Mouse (Mus musculus) brown adipose tissue, adult 24 weeks (tissue): ENCODE results near the gene Mrps35. TPM values are rescaled to one million over a fixed set of nuclear protein-coding genes. Genes with fewer than 3 reads are reported as not detected.

ENCODE experiments used
- H3K27ac ChIP-seq: fragments of 200-500 bp; replicated peaks from 2 replicates; pipeline ENCODE4 v1.5.1; 2012; ENCODE audit warnings: low read depth, mild to moderate bottlenecking, low read length
- H3K4me1 ChIP-seq: fragments of 200-500 bp; 2 replicates; pipeline ENCODE4 v1.6.1; 2012; ENCODE audit warnings: low read length, mixed read lengths; ENCODE audit not compliant: control insufficient read depth, insufficient read depth, insufficient read length
- H3K4me3 ChIP-seq: fragments of 200-500 bp; 2 replicates; pipeline ENCODE4 v1.5.1; 2012; ENCODE audit warnings: low read depth, mild to moderate bottlenecking, low read length, moderate library complexity; ENCODE audit not compliant: insufficient read depth
- polyA plus RNA-seq: library from polyadenylated mRNA; stranded (reverse); fragments of >200 nt; gene quantifications from 2 replicates; pipeline ENCODE4 v1.2.4, GENCODE M21; 2012; ENCODE audit not compliant: missing spikeins, insufficient read depth, insufficient read length

The Mrps35 gene
- polyA plus RNA-seq, 1 experiment = 236 TPM

GRCm38 (mm10) chr6:147018364-147018763 is 24.2 kb upstream of the Mrps35 start:
- Histone ChIP-seq H3K27ac (no peak overlapping the region), H3K4me1 (peaks cover 1% of the 10 kb centered on the region; the same call in 1 of the 2 replicates), H3K4me3 (no peak overlapping the region)

DNA sequence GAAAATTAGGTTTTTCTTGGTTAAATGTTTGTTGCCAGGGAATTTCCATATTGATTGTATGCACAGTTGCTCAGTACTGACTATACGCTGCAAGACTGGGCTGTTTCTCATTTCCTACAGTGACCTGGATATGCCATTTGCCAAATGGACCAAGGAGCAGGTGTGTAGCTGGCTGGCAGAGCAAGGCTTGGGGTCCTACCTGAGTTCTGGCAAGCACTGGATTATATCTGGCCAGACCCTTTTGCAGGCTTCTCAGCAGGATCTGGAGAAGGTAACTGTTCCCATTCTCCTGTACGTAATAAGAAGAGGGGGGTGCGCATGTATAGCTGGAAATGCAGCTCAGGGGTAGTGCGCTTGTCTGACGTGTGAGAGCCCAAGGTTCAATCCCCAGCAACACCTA is 21.4 kb upstream of the Mrps35 start:
- H3K27ac ChIP-seq = no peak overlapping the region
- H3K4me3 ChIP-seq = no peak overlapping the region
- H3K4me1 ChIP-seq = peaks cover 5% of the 10 kb centered on the region; the same call in 1 of the 2 replicates

GRCm38 (mm10) chr6:147022375-147023132 is 20.0 kb upstream of the Mrps35 start:
- no peak overlapping the region for H3K27ac ChIP-seq
- peaks cover 5% of the 10 kb centered on the region; the same call in 1 of the 2 replicates for H3K4me1 ChIP-seq
- H3K4me3 ChIP-seq = no peak overlapping the region

- H3K4me1 ChIP-seq = peaks cover 5% of the 10 kb centered on the region; the same call in 1 of the 2 replicates
- H3K27ac ChIP-seq = no peak overlapping the region
- no peak overlapping the region for H3K4me3 ChIP-seq
These were observed 19.5 kb upstream of the Mrps35 start for GRCm38 (mm10) chr6:147023133-147023395.

- H3K4me3 ChIP-seq = no peak overlapping the region
These were observed 19.0 kb upstream of the Mrps35 start for GRCm38 (mm10) chr6:147023568-147023967.

DNA sequence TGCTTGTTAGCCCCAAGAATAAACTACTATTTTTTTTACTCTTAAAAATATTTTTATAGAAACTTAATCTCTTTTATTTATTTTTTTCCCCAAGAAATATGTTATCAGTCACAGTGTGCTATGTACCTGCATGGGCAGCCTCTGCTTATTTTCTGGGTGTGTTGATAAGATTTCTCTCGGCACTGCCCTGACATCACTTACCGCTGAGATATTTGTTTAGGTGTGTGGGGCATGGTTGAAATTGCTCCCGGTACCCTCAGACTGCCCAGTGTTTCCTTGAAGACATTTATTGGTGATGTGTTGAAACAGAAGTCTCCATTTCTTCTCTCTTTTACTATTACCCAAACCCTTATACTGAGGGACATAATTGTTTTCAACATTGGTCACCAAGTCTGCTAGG is 17.8 kb upstream of the Mrps35 start:
- Histone ChIP-seq H3K27ac (no peak overlapping the region), H3K4me1 (peaks cover 5% of the 10 kb centered on the region; the same call in 1 of the 2 replicates), H3K4me3 (no peak overlapping the region)

More at GRCm38 (mm10) chr6:147023568-147023967, 19.0 kb upstream of the Mrps35 start:
- Histone ChIP-seq H3K27ac (no peak overlapping the region), H3K4me1 (peaks cover 5% of the 10 kb centered on the region; the same call in 1 of the 2 replicates)

DNA sequence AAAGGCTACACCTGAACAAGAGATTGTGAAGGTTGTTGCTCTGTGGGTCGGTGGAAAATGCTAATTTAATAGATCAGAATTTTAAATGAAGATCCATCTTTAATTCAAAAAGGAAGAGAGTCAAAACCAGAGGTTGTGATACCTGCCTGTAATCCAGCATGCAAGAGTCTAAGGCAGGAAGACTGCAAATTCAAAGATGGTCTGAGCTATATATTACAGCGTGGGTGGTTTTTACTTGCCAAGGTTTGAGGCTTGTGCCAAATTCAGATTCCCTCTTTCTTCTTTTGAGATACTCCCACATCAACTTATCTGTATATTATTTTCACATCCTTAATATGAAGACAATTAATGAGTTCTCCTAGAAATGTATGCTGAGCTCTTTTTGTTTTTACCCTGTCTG is 14.2 kb upstream of the Mrps35 start:
- Histone ChIP-seq H3K27ac (no peak overlapping the region), H3K4me1 (peaks cover 3% of the 10 kb centered on the region; the same call in 1 of the 2 replicates), H3K4me3 (no peak overlapping the region)

GRCm38 (mm10) chr6:147029591-147029990 is 13.0 kb upstream of the Mrps35 start:
- Histone ChIP-seq H3K4me3 (no peak overlapping the region), H3K4me1 (no peaks in the 10 kb centered on the region), H3K27ac (no peak overlapping the region)

DNA sequence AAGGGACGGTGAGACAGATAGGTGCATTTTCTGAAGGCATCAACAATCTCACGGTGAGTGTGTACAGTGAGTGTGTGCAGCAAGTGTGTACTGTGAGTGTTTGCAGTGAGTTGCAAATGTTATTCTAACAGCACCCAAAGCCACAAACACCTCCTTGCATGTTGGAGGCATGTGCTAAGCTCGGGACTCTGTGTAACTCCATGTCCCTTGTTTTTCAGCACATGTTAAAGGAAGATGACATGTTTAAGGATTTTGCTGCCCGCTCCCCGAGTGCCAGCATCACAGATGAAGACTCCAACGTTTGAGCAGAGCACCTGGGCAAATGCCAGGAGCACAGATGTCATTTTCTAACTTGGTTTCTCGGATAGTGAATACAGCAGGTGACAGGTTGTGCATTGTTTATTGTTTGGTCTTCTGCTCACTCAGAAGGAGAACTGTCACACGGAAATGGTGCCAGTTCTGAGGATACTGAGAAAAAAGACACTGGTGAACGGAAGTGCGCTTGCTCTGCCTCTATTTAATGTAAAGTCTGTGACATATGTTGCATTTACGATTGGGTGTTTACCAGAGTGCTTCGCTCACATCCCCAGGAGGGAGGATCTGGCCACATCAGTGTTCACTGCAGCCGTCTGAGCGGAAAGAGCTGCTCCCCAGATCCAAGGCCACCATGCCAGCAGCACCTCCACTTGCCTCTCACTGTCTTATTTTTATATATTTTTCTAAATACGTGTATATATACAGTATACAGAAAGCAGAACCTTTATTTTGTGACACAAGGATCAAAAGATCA is 12.3 kb upstream of the Mrps35 start:
- no peak overlapping the region for H3K4me3 ChIP-seq
- no peak overlapping the region for H3K27ac ChIP-seq
- H3K4me1 ChIP-seq = no peaks in the 10 kb centered on the region

GRCm38 (mm10) chr6:147032303-147032925 is 10.2 kb upstream of the Mrps35 start, which contains the start of gene Rep15:
Gene Rep15, plus strand, starts transcription at chr6:147032584.
- no peak within 1 kb of the TSS for H3K27ac ChIP-seq
- H3K4me1 ChIP-seq = no peaks in the 10 kb centered on the region
- no peak within 1 kb of the TSS for H3K4me3 ChIP-seq

- Histone ChIP-seq H3K27ac (no peak overlapping the region), H3K4me1 (peaks cover 4% of the 10 kb centered on the region; the same call in 1 of the 2 replicates), H3K4me3 (peak overlapping the region; percentile 77)
These were observed 1.1 kb downstream of the Mrps35 start for GRCm38 (mm10) chr6:147043633-147044032.

DNA sequence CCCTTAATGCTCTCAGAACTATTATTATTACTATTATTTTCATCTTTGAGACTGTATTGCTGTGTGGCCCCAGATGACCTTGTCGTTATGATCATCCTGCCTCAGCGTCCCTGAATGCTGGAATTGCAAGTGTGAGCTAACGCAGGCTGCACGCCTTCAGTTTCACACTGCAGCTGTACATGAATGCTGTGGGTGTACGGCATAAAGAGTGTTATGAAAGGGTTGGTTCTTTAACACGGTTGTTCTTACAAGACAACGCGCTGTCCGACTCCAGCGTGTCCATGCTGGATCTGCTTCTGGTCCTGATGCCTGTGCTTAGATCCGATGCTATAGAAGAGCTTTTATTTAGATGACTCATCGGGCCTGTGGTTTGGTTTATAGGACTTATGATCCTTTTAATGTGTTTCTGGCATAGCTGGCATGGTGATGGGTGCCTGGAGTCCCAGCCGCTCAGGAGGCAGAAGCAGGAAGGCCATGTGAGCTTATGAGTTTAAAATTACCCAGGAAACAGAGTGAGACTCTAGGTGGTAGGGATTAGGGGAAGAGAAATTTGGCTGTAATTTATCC is 6.8 kb downstream of the Mrps35 start:
- no peak overlapping the region for H3K27ac ChIP-seq
- H3K4me1 ChIP-seq = no peaks in the 10 kb centered on the region
- no peak overlapping the region for H3K4me3 ChIP-seq

DNA sequence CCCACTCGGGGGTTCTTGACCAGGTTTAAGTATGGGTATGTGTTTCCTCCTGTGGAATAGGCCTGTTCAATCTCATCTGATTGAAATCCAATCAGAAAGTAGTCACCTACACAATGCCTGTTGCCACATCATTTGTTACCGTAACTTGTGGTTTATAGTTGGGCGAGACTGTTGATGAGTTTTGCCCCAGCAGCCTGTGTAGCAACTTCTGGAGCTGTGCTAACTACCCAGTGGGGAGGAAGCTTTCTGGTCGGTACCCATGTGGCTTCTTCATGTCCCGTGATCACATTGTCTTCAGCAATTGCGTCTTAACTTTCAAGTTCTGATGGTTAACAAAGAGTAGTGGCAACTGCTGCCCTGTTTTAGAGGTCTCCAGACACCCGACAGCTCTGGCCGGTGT is 9.1 kb downstream of the Mrps35 start:
- H3K4me3 ChIP-seq = no peak overlapping the region

GRCm38 (mm10) chr6:147052440-147052839 is 9.9 kb downstream of the Mrps35 start:
- Histone ChIP-seq H3K4me1 (no peaks in the 10 kb centered on the region), H3K4me3 (no peak overlapping the region), H3K27ac (no peak overlapping the region)

More for the DNA sequence above, 9.1 kb downstream of the Mrps35 start:
- Histone ChIP-seq H3K4me1 (no peaks in the 10 kb centered on the region), H3K27ac (no peak overlapping the region)
